Comparison of ENCODE assay signal across 13 mouse cellular contexts in genomic region chr4:118335991-118336390, GRCm38 (mm10).
"Had no signal": no experiment of that assay in that cellular context is flagged by ENCODE, and none has a peak within 500 bp of the region (broad histone marks: within the 10 kb centered on the region; RNA-seq: fewer than 3 reads in every experiment).

No protein-coding gene starts in this region.

- H3K27ac ChIP-seq: embryonic facial prominence, embryonic 10.5 days; embryonic facial prominence, embryonic 12.5 days; embryonic facial prominence, embryonic 13.5 days; embryonic facial prominence, embryonic 15.5 days; forebrain, embryonic 10.5 days; forebrain, embryonic 12.5 days; forebrain, embryonic 13.5 days; forebrain, embryonic 15.5 days; gastrocnemius, adult 2 months; heart, adult 2 months had no signal

- H3K4me2 ChIP-seq: embryonic facial prominence, embryonic 12.5 days; embryonic facial prominence, embryonic 13.5 days; embryonic facial prominence, embryonic 15.5 days; forebrain, embryonic 12.5 days; forebrain, embryonic 13.5 days; forebrain, embryonic 15.5 days had no signal

- H3K27me3 ChIP-seq: embryonic facial prominence, embryonic 13.5 days; embryonic facial prominence, embryonic 15.5 days; forebrain, embryonic 12.5 days; forebrain, embryonic 13.5 days; forebrain, embryonic 15.5 days had no signal

- H3K36me3 ChIP-seq: embryonic facial prominence, embryonic 10.5 days; embryonic facial prominence, embryonic 12.5 days; embryonic facial prominence, embryonic 13.5 days; embryonic facial prominence, embryonic 15.5 days; forebrain, embryonic 10.5 days; forebrain, embryonic 12.5 days; forebrain, embryonic 15.5 days had no signal

- ATAC-seq: forebrain, embryonic 13.5 days; forebrain, embryonic 15.5 days; forebrain, embryonic 16.5 days had no signal

- H3K4me3 ChIP-seq: embryonic facial prominence, embryonic 10.5 days; embryonic facial prominence, embryonic 12.5 days; embryonic facial prominence, embryonic 13.5 days; embryonic facial prominence, embryonic 15.5 days; erythroblast, embryonic 14.5 days; forebrain, embryonic 10.5 days; forebrain, embryonic 12.5 days; forebrain, embryonic 13.5 days; forebrain, embryonic 15.5 days; gastrocnemius, adult 2 months; heart, adult 2 months had no signal

- H3K9me3 ChIP-seq: embryonic facial prominence, embryonic 10.5 days; embryonic facial prominence, embryonic 12.5 days; embryonic facial prominence, embryonic 13.5 days; embryonic facial prominence, embryonic 15.5 days; forebrain, embryonic 10.5 days; forebrain, embryonic 12.5 days; forebrain, embryonic 13.5 days; forebrain, embryonic 15.5 days had no signal

- H3K4me1 ChIP-seq: embryonic facial prominence, embryonic 10.5 days; embryonic facial prominence, embryonic 12.5 days; embryonic facial prominence, embryonic 15.5 days; forebrain, embryonic 10.5 days; forebrain, embryonic 12.5 days; forebrain, embryonic 13.5 days; forebrain, embryonic 15.5 days had no signal

- H3K9ac ChIP-seq: embryonic facial prominence, embryonic 12.5 days; embryonic facial prominence, embryonic 13.5 days; embryonic facial prominence, embryonic 15.5 days; forebrain, embryonic 12.5 days; forebrain, embryonic 13.5 days; forebrain, embryonic 15.5 days; forebrain, postnatal 0 days had no signal
